Mouse (Mus musculus) embryonic facial prominence, embryonic 11.5 days (tissue): Measurements from ENCODE around the gene Lgr4. TPM values are rescaled to one million over a fixed set of nuclear protein-coding genes. Genes with fewer than 3 reads are reported as not detected.

Source experiments
- ATAC-seq: fragments of 200-750 bp; cut with Nextera tagmentation; replicated peaks from 2 replicates; pipeline ENCODE4 v1.8.0; 2017; ENCODE audit warnings: low read depth; ENCODE audit not compliant: insufficient number of reproducible peaks, low FRiP score, low TSS enrichment
- DNase-seq: peaks from one replicate; pipeline ENCODE4 v3.0.0-alpha.2; 2015; ENCODE audit warnings: low spot score
- H3K27ac ChIP-seq: fragments of 300-500 bp; sonication (generic); replicated peaks from 2 replicates; pipeline ENCODE4 v1.5.1; 2014; ENCODE audit warnings: mild to moderate bottlenecking, low read depth, low read length, control low read depth
- H3K27me3 ChIP-seq: fragments of 300-500 bp; sonication (generic); 2 replicates; pipeline ENCODE4 v1.6.1; 2014; ENCODE audit warnings: mild to moderate bottlenecking, low read length, moderate library complexity, mixed read lengths; ENCODE audit not compliant: control insufficient read depth, insufficient read depth
- H3K36me3 ChIP-seq: fragments of 300-500 bp; sonication (generic); replicated peaks from 2 replicates; pipeline ENCODE4 v1.6.1; 2014; ENCODE audit warnings: low read depth, mild to moderate bottlenecking, low read length, moderate library complexity, mixed read lengths; ENCODE audit not compliant: control insufficient read depth, insufficient read depth
- H3K4me1 ChIP-seq: fragments of 300-500 bp; sonication (generic); 2 replicates; pipeline ENCODE4 v1.6.1; 2014; ENCODE audit warnings: low read length, mixed read lengths; ENCODE audit not compliant: control insufficient read depth, insufficient read depth
- H3K4me2 ChIP-seq: fragments of 300-500 bp; sonication (generic); 2 replicates; pipeline ENCODE4 v1.6.1; 2014; ENCODE audit warnings: low read depth, mild to moderate bottlenecking, control low read depth, low read length, moderate library complexity
- H3K4me3 ChIP-seq: fragments of 300-500 bp; sonication (generic); 2 replicates; pipeline ENCODE4 v1.5.1; 2014; ENCODE audit warnings: low read depth, low read length, control low read depth
- H3K9ac ChIP-seq: fragments of 300-500 bp; sonication (generic); replicated peaks from 2 replicates; pipeline ENCODE4 v1.6.1; 2014; ENCODE audit warnings: mild to moderate bottlenecking, control low read depth, low read length
- H3K9me3 ChIP-seq: fragments of 300-500 bp; sonication (generic); replicated peaks from 2 replicates; pipeline ENCODE4 v1.6.1; 2016; ENCODE audit warnings: mild to moderate bottlenecking, low read length, inconsistent platforms, mixed read lengths; ENCODE audit not compliant: control insufficient read depth
- WGBS: fragments of 180-500 bp; shearing (Covaris S2); extraction: QIAGEN DNeasy Blood & Tissue Kit; methylation state at CpG from one replicate; pipeline ENCODE4 v1.1.7; 2014; 5-methylcytosine and 5-hydroxymethylcytosine counted together
- polyA plus RNA-seq: library from polyadenylated mRNA; unstranded; fragments of >200 nt; fragmentation: Nextera tagmentation; extraction: Ambion mirVana; gene quantifications from 2 replicates; pipeline ENCODE4 v1.2.1, GENCODE M21; 2014

Gene Lgr4
- polyA plus RNA-seq, 1 experiment from 2014 or later, result 17.2 TPM

GRCm38 (mm10) chr2:109891031-109891430, 26.4 kb upstream of the Lgr4 start:
- peak overlapping the region; percentile 74 for H3K27ac ChIP-seq
- peak overlapping the region; percentile 88 for H3K4me3 ChIP-seq
- H3K27me3 ChIP-seq, result no peaks in the 10 kb centered on the region
- DNase-seq (peak; percentile 43), ATAC-seq (peak; percentile 86)
- peak overlapping the region; percentile 65 for H3K4me2 ChIP-seq
- H3K36me3 ChIP-seq, result peaks cover 4% of the 10 kb centered on the region
- no peaks in the 10 kb centered on the region for H3K4me1 ChIP-seq
- WGBS, result under 1% methylated on average over 34 of the region's 34 CpGs
- H3K9me3 ChIP-seq, result no peaks in the 10 kb centered on the region
- H3K9ac ChIP-seq, result peak overlapping the region; percentile 96

- no peaks in the 10 kb centered on the region for H3K9me3 ChIP-seq
- H3K36me3 ChIP-seq, result peaks cover 5% of the 10 kb centered on the region
- peak overlapping the region; percentile 65 for H3K4me2 ChIP-seq
- H3K4me3 ChIP-seq, result peak overlapping the region; percentile 88
- H3K4me1 ChIP-seq, result no peaks in the 10 kb centered on the region
- ATAC-seq (no peak), DNase-seq (no peak)
- H3K27ac ChIP-seq, result peak overlapping the region; percentile 74
- H3K9ac ChIP-seq, result peak overlapping the region; percentile 96
- 42% methylated on average over 4 of the region's 4 CpGs for WGBS
- no peaks in the 10 kb centered on the region for H3K27me3 ChIP-seq
Observed at GRCm38 (mm10) chr2:109891471-109891870, 26.0 kb upstream of the Lgr4 start.

DNA sequence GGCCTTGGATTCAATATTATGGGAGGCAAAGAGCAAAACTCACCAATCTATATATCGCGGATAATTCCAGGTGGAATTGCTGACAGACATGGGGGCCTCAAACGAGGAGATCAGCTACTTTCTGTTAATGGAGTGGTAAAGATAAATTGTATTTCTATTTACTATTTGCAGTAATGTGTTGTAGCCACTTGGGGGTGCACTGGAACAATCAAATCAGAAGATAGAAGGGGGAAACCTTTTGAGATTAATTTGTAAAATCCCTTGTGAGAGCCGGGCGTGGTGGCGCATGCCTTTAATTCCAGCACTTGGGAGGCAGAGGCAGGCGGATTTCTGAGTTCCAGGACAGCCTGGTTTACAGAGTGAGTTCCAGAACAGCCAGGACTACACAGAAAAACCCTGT, 21.1 kb upstream of the Lgr4 start:
- no peaks in the 10 kb centered on the region for H3K4me1 ChIP-seq
- no peak overlapping the region for H3K27ac ChIP-seq
- no peak overlapping the region for H3K9ac ChIP-seq
- no peaks in the 10 kb centered on the region for H3K27me3 ChIP-seq
- no peaks in the 10 kb centered on the region for H3K9me3 ChIP-seq
- ATAC-seq, result no peak
- H3K4me3 ChIP-seq, result no peak overlapping the region
- H3K36me3 ChIP-seq, result peaks cover 5% of the 10 kb centered on the region
- no peak overlapping the region for H3K4me2 ChIP-seq
- 84% methylated on average over 7 of the region's 7 CpGs for WGBS
- DNase-seq, result no peak

- DNase-seq, result no peak
- Histone ChIP-seq H3K4me1 (no peaks in the 10 kb centered on the region), H3K9ac (no peak overlapping the region), H3K27me3 (no peaks in the 10 kb centered on the region), H3K4me3 (no peak overlapping the region), H3K27ac (no peak overlapping the region), H3K4me2 (no peak overlapping the region), H3K9me3 (no peaks in the 10 kb centered on the region), H3K36me3 (no peaks in the 10 kb centered on the region; the same call in 1 of the 2 replicates)
- WGBS, result 79% methylated on average over 7 of the region's 7 CpGs
- 0 out of 2 replicates have a peak, but pooled peaks have one; percentile 16 for ATAC-seq
Observed at GRCm38 (mm10) chr2:109902869-109903268, 14.6 kb upstream of the Lgr4 start.

DNA sequence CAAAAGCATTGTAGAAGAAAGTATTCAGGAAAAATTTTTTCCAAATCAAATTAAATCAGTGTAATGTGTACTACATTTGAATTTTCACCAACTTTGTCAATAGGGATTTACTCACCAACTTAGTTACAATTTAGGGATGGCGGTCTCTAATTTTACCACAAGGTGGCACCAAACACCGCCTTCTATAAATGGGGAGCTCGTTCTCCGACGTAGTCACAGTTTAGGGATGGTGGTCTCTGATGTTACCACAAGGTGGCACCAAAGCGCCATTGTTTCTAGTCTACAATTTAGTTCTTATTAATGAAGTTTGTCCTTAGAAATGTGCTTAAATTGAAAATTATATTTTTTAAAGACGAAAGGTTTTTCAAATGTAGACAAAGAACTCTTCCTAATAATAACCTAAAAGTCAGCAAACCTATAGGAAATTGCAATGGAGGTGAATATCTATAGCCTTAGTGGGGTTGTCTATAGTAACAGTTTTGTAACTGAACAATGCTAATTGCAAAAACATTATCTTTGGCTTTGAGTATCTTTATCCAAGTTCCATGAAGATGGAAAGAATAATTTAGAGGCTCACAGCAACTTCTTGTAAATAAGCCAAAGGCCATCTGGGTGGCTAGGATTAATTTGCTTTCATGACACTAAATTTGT, 13.2 kb upstream of the Lgr4 start:
- H3K27me3 ChIP-seq, result no peaks in the 10 kb centered on the region
- no peak overlapping the region for H3K27ac ChIP-seq
- WGBS, result 0% methylated on average over 7 of the region's 7 CpGs
- no peak overlapping the region for H3K4me2 ChIP-seq
- no peak overlapping the region for H3K9ac ChIP-seq
- no peak overlapping the region for H3K4me3 ChIP-seq
- H3K36me3 ChIP-seq, result no peaks in the 10 kb centered on the region; the same call in 1 of the 2 replicates
- ATAC-seq (no peak), DNase-seq (peak; percentile 95)
- H3K9me3 ChIP-seq, result no peaks in the 10 kb centered on the region
- H3K4me1 ChIP-seq, result no peaks in the 10 kb centered on the region

- H3K9ac ChIP-seq, result no peak overlapping the region
- WGBS, result 66% methylated on average over 2 of the region's 2 CpGs
- H3K27me3 ChIP-seq, result no peaks in the 10 kb centered on the region
- H3K27ac ChIP-seq, result no peak overlapping the region
- H3K36me3 ChIP-seq, result no peaks in the 10 kb centered on the region
- H3K4me2 ChIP-seq, result no peak overlapping the region
- H3K9me3 ChIP-seq, result no peaks in the 10 kb centered on the region
- no peak overlapping the region for H3K4me3 ChIP-seq
- H3K4me1 ChIP-seq, result no peaks in the 10 kb centered on the region
- DNase-seq, result no peak
- ATAC-seq, result no peak
Observed at GRCm38 (mm10) chr2:109909122-109909521, 8.3 kb upstream of the Lgr4 start.

GRCm38 (mm10) chr2:109912216-109912615, 5.2 kb upstream of the Lgr4 start:
- Histone ChIP-seq H3K9me3 (no peaks in the 10 kb centered on the region), H3K4me1 (no peaks in the 10 kb centered on the region), H3K27ac (no peak overlapping the region), H3K27me3 (no peaks in the 10 kb centered on the region), H3K9ac (no peak overlapping the region), H3K36me3 (no peaks in the 10 kb centered on the region), H3K4me3 (no peak overlapping the region), H3K4me2 (no peak overlapping the region)
- DNase-seq, result no peak
- no peak for ATAC-seq
- 85% methylated on average over 8 of the region's 8 CpGs for WGBS

- Histone ChIP-seq H3K27me3 (no peaks in the 10 kb centered on the region), H3K9me3 (no peaks in the 10 kb centered on the region), H3K36me3 (no peaks in the 10 kb centered on the region), H3K27ac (no peak overlapping the region), H3K4me2 (no peak overlapping the region), H3K4me3 (no peak overlapping the region), H3K4me1 (no peaks in the 10 kb centered on the region), H3K9ac (no peak overlapping the region)
- ATAC-seq, result no peak
- 85% methylated on average over 12 of the region's 12 CpGs for WGBS
- no peak for DNase-seq
Observed at GRCm38 (mm10) chr2:109912766-109913165, 4.7 kb upstream of the Lgr4 start.
